Mouse (Mus musculus) ES-E14 (cell line): Measurements from ENCODE around the gene Egfl8. TPM values are rescaled to one million over a fixed set of nuclear protein-coding genes. Genes with fewer than 3 reads are reported as not detected.

Experiments
- DNase-seq: peaks from one replicate; pipeline ENCODE4 v3.0.0-alpha.2; 2013; ENCODE audit warnings: low read depth, low spot score
- H3K27ac ChIP-seq: 2 replicates; pipeline ENCODE4 v1.5.1; 2012; ENCODE audit warnings: low read depth, mild to moderate bottlenecking, low read length, moderate library complexity, mixed read lengths; ENCODE audit not compliant: poor library complexity, insufficient read depth, severe bottlenecking
- H3K36me3 ChIP-seq: 2 replicates; pipeline ENCODE4 v1.6.1; 2012; ENCODE audit warnings: mild to moderate bottlenecking, low read length, moderate library complexity, mixed read lengths; ENCODE audit not compliant: control insufficient read depth, poor library complexity, insufficient read depth, severe bottlenecking
- H3K4me1 ChIP-seq, 2 experiments: fragments of 150-350 bp in 1 of 2; sonication (generic) in 1 of 2; 2 replicates each; pipeline ENCODE4 v1.6.1; 2012; ENCODE audit warnings: low read length in 2 of 2, mild to moderate bottlenecking in 1 of 2, mixed read lengths in 1 of 2; ENCODE audit not compliant: control insufficient read depth in 2 of 2, insufficient read depth in 2 of 2, poor library complexity in 1 of 2
- H3K4me3 ChIP-seq, 2 experiments: fragments of 150-350 bp in 1 of 2; sonication (generic) in 1 of 2; 2 replicates each; pipeline ENCODE4 v1.5.1; 2012; ENCODE audit warnings: low read length in 2 of 2, low read depth in 1 of 2, mild to moderate bottlenecking in 1 of 2, mixed read lengths in 1 of 2; ENCODE audit not compliant: insufficient read depth in 1 of 2, poor library complexity in 1 of 2, severe bottlenecking in 1 of 2
- H3K9ac ChIP-seq: 2 replicates; pipeline ENCODE4 v1.6.1; 2012; ENCODE audit warnings: low read depth, mild to moderate bottlenecking, low read length, mixed read lengths; ENCODE audit not compliant: poor library complexity, insufficient read depth, severe bottlenecking
- H3K9me3 ChIP-seq: fragments of 150-350 bp; sonication (generic); 2 replicates; pipeline ENCODE4 v1.6.1; 2012; ENCODE audit warnings: low read depth, mild to moderate bottlenecking, low read length; ENCODE audit not compliant: control insufficient read depth, insufficient read depth
- CHD2 ChIP-seq: IDR thresholded peaks from 2 replicates; pipeline ENCODE4 v1.6.1; 2014; ENCODE audit warnings: mild to moderate bottlenecking, low read depth, low read length, inconsistent platforms
- HCFC1 ChIP-seq: IDR thresholded peaks from 2 replicates; pipeline ENCODE4 v1.6.1; 2012; ENCODE audit warnings: low read length, inconsistent platforms, borderline replicate concordance; ENCODE audit not compliant: insufficient read depth
- MAFK ChIP-seq: IDR thresholded peaks from 2 replicates; pipeline ENCODE4 v1.6.1; 2014; ENCODE audit warnings: mild to moderate bottlenecking, low read depth, low read length, inconsistent platforms; ENCODE audit not compliant: insufficient read depth
- ZC3H11A ChIP-seq: IDR thresholded peaks from 2 replicates; pipeline ENCODE4 v1.6.1; 2012; ENCODE audit warnings: low read depth, mild to moderate bottlenecking, inconsistent platforms, low read length, borderline replicate concordance
- ZNF384 ChIP-seq: IDR thresholded peaks from 2 replicates; pipeline ENCODE4 v1.6.1; 2012; ENCODE audit warnings: low read depth, low read length, inconsistent platforms
- in situ Hi-C, 2 experiments: fragments of 600-800 bp; cut with MboI; formaldehyde crosslinking; loops; one replicate each; pipeline ENCODE4 v1.15.1; 2025; ENCODE audit warnings: low sequenced_read_pairs in 2 of 2, inconsistent platforms in 1 of 2; ENCODE audit not compliant: unreplicated experiment in 2 of 2
- total RNA-seq: library from RNA; depleted of rRNA; stranded (reverse); fragments of 300-350 nt; gene quantifications from 2 replicates; pipeline ENCODE4 v1.2.3, GENCODE M21; 2012

The Egfl8 gene
- total RNA-seq, 1 experiment = 1.0 TPM

GRCm38 (mm10) chr17:34651507-34652221 is 35.9 kb upstream of the Egfl8 start:
- TF ChIP-seq HCFC1 = no peak
- no peak for TF ChIP-seq ZNF384
- TF ChIP-seq CHD2 = no peak
- TF ChIP-seq MAFK = no peak
- TF ChIP-seq ZC3H11A = no peak
- Histone ChIP-seq H3K9me3 (no peaks in the 10 kb centered on the region), H3K9ac (no peak overlapping the region), H3K36me3 (peaks cover 53% of the 10 kb centered on the region), H3K27ac (no peak overlapping the region), H3K4me1 (peaks cover 0 to 5% of the 10 kb centered on the region in 2 experiments; a peak in 1 of 4 replicates), H3K4me3 (no peak overlapping the region)
- in situ Hi-C loops = no loop called here
- DNase-seq = no peak

GRCm38 (mm10) chr17:34650781-34651180 is 35.0 kb upstream of the Egfl8 start:
- H3K9ac ChIP-seq = no peak overlapping the region
- TF ChIP-seq MAFK (no peak), ZC3H11A (no peak), HCFC1 (no peak), CHD2 (no peak), ZNF384 (no peak)
- no peak overlapping the region for H3K4me3 ChIP-seq
- H3K36me3 ChIP-seq = peaks cover 53% of the 10 kb centered on the region
- in situ Hi-C loops = no loop called here
- peaks cover 0 to 6% of the 10 kb centered on the region in 2 experiments; a peak in 2 of 4 replicates for H3K4me1 ChIP-seq
- no peak overlapping the region for H3K27ac ChIP-seq
- no peak for DNase-seq
- no peaks in the 10 kb centered on the region for H3K9me3 ChIP-seq

GRCm38 (mm10) chr17:34649106-34649864 is 33.5 kb upstream of the Egfl8 start:
- Histone ChIP-seq H3K9me3 (no peaks in the 10 kb centered on the region), H3K36me3 (peaks cover 47% of the 10 kb centered on the region), H3K4me3 (no peak overlapping the region), H3K27ac (no peak overlapping the region), H3K9ac (no peak overlapping the region), H3K4me1 (peaks cover 0 to 9% of the 10 kb centered on the region in 2 experiments; a peak in 2 of 4 replicates)
- DNase-seq = no peak
- in situ Hi-C loops = no loop called here
- TF ChIP-seq ZNF384 (no peak), HCFC1 (no peak), ZC3H11A (no peak)

- Histone ChIP-seq H3K4me3 (no peak overlapping the region), H3K9me3 (no peaks in the 10 kb centered on the region), H3K27ac (no peak overlapping the region), H3K4me1 (peaks cover 0 to 11% of the 10 kb centered on the region in 2 experiments; a peak in 2 of 4 replicates), H3K36me3 (peaks cover 40% of the 10 kb centered on the region), H3K9ac (no peak overlapping the region)
- TF ChIP-seq ZC3H11A = no peak
- no peak for TF ChIP-seq HCFC1
- TF ChIP-seq MAFK = no peak
- no peak for TF ChIP-seq ZNF384
- TF ChIP-seq CHD2 = no peak
- in situ Hi-C loops = no loop called here
- DNase-seq = no peak
Observed at GRCm38 (mm10) chr17:34648141-34648890, 32.5 kb upstream of the Egfl8 start.
